Mouse (Mus musculus) embryo, embryonic 11.5 days (tissue): ENCODE measurements around the gene Ablim1.

Source experiments
- DNase-seq: peaks from one replicate; pipeline ENCODE4 v3.0.0-alpha.2; 2012; ENCODE audit warnings: low read depth, low spot score

The Ablim1 gene

DNA sequence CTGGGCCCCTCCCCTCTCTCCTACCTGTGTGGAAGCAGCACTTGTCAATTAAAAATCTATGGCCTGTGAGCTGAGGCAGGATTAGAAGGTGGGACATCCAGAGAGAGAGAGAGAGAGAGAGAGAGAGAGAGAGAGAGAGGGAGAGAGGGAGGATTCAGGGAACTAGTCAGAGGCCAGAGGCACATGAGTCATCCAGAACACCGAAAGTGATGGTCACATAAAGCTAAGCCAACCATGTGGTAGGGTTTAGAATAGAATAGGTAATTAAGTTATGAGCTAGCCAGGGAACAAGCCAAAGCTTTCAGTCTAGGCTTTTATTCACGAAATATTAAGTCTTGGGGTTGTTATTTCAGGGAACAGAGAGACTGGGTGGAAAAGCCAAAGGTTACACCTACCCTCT, 10.1 kb downstream of the Ablim1 start:
- no peak for DNase-seq

DNA sequence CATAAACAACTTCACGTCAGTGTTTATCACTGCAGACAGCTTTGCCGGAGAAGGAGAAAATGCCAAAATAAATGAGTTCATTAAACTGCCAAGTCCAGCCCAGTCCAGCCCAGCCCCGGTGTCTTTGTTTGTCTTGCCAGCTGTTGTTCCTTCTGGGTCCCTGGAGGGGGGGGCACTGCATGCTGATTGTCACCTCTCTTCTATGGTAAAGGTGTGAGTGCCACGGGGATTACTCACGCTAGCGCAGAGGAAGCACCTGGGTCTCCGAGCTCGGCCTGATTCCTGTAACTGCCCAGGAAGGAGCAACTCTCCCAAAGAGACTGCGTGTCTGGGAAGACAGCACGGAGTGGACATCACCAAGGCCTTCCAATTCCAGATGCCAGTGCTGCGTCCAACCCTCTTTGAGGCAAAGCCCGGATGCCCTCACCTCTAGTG, 12.7 kb downstream of the Ablim1 start:
- no peak for DNase-seq

DNA sequence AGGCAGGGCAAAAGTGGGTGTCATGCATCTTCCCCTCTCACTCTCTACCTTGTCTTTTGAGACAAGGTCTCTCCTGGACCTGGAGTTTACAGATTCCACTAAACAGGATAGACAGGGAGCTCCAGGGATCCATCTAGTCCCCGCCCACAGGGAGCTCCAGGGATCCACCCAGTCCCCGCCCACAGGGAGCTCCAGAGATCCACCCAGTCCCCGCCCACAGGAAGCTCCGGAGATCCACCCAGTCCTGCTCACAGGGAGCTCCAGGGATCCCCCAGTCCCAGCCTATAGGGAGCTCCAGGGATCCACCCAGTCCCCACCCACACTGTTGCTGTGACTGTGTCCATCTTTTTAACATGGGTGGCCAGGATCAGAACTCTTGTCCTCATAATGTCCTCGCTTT, 16.7 kb downstream of the Ablim1 start:
- no peak for DNase-seq

DNA sequence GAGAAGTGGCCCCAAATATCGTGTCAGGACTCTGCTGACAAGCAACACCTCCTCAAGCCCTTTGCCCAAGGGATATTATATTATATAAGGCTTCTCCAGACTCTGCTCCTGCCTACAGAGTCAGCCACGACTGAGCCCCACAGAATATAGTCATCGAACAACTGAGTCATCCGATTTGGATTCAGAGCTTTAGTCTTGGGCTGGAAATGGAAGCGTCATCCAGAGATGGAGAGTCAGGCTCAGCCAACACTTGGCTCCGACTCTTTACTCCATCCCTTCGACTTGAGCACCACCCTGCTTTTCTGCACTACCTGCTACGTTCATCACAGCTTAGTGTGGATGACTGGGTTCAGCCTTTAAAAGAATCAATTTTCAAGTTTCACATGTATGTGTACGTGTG, 17.3 kb downstream of the Ablim1 start:
- DNase-seq = no peak

DNA sequence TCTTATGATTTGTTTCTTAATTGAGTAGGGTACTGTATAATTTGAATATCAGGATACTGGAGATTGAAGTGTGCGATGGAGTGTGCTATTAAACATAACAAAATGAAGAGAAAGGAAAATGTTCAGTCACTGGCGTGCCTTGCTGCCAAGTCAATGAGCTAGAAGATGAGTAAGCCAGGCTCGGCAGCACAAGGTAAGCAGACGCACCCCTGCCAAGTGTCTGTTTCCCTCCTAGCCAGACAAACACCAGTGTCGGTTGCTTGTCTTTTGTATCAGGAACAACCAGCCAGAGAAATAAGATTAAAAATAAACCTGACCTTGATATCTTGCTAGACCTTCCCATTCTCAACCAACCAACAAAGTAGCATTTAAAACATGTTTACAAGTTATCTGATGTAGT, 18.2 kb downstream of the Ablim1 start:
- no peak for DNase-seq

DNA sequence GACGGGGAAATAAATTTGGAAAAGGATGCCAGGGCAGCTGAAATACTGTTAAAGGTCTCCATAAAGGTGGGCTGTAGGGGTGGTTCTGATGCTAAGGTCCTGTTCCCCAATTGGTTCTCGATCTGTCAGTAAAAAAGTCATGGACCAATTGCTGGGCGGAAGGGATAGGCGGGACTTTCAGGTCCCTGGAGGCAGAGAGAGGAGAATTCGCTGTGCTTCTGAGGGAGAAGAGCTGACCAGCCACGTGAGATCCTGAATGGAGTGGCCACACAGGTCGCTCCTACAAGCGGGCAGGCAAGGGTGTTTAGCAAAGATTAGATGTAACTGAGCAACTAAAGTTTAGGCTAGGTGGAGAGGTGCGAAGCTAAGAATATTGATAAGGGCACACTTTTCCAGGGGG, 19.2 kb downstream of the Ablim1 start:
- DNase-seq = no peak

DNA sequence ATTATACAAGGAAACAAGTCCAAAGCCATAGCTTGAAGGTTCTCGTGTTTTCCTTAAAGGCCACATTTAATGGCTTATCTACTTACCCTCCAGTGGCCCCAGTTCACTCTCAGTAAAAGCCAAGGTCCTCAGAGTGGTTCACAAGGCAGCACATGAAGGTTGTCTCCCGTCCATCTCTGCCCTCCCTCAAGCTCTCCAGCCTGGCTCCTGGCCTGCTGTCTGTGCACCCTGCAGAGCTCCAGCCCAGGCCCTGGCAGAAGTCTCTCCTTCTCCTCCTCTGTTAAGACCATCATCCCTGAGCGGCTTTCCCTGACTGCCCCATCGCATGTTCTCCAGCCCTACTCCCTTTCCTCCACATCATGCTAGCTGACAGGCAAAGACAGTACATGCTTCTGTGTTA, 20.4 kb downstream of the Ablim1 start:
- no peak for DNase-seq

DNA sequence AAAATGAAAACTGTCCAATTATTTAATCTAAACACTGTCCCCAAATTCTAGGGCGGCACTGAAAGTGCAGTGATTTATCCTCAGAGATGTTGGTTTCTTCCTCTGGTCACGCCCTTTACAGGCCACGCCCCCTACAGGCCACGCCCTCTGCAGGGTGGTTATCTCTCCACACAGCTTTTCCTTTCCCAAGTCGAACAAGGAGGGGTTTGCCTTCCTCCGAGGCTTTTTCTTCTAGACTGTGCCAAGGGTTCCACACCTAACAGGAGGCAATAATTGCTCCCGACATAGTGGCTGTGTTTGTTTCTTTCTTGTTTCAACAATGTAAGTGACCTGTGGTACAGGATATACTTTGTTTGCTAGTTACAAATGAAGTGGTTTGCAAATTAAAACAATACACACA, 21.0 kb downstream of the Ablim1 start:
- DNase-seq = no peak

DNA sequence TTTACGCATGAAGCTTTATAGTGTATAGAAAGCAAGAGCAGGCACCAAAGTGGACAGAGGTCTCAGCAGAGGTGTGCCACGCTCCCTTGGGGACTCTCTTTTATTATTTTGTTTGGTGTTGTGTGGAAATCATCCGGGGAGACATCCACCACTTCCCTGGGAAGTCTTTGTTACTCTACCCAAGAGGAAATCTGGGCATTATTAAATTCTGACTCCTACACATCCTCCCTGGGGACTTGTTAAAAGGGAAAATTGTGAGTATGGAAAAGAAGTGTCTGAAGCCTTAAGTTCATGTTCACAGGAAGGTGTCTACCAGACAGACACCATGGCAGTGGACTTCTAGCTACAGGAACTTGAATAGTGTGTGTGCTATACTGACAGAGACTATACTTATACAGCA, 31.4 kb downstream of the Ablim1 start:
- no peak for DNase-seq

DNA sequence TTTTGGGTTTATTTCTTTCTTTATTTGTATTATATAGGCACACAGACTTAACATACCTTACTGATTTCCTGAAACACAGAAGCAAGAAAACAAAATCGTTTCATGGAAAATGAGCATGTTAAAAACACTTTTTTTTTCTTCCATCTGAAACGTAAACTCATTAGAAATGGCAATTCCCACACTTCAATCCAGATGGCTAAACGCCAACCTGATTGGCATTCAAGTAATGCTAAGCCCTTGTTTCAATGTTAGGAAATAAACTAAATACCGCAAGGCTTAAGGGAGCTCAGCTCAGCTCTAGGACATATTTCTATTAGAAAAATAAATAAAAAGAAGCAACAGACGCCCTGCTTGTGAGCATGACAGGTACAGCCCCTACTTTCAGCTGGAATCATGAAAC, 32.1 kb downstream of the Ablim1 start:
- DNase-seq = no peak

DNA sequence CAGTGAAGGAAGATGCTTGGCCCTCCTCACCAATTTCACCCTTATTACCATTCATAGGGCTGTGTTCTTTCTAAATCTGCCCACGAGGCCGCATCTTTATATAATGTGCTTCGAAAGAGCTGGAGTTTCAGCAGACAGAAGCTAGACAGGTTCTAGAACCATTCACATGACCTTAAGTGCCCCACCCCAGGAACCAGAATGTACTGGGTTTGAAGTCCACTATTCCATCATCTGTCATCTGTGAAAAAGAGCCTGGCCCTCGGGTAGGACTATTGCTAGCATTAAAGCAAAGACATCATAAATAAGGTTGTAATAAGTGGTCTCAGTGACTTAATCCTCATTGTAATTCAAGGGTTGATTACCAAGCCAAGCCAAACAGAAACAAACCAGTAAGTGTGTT, 35.1 kb downstream of the Ablim1 start:
- no peak for DNase-seq

DNA sequence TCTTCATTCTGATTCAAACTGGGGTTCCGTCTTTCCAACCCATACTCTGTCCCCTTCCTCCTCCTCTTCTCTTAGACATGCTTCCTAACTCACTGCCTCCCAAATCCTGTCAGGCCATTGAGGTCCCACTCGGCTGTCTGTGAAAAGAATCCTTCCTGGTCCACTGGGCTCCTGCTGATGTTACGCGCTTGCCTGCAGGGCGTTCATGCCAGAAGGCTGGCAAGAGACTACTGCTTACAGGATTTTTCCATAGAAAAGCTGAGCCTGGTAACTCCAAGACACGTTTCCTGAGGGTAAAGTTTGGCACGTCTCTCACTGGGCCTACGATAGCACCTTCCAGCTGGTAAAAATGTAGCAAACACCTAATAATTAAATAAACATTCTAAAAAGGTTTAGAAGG, 36.5 kb downstream of the Ablim1 start:
- no peak for DNase-seq

DNA sequence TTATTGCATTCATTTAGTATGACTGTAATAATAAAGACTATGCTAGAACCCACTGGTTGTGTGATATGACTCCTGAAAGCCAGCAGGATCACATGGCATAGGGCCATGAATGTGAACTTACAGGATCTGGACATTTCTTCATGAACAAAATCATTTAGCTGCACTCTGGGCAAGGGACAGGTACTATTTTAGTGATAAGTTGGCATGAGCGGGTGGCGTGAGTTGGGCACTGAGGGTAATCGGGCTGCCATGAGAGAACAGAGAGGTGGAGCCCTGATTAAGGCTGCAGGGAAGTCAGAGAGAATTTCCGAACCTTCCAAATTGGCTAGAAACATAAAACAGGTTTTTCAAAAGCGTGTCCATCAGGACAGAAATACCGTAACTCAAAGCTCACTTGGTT, 37.7 kb downstream of the Ablim1 start:
- no peak for DNase-seq

DNA sequence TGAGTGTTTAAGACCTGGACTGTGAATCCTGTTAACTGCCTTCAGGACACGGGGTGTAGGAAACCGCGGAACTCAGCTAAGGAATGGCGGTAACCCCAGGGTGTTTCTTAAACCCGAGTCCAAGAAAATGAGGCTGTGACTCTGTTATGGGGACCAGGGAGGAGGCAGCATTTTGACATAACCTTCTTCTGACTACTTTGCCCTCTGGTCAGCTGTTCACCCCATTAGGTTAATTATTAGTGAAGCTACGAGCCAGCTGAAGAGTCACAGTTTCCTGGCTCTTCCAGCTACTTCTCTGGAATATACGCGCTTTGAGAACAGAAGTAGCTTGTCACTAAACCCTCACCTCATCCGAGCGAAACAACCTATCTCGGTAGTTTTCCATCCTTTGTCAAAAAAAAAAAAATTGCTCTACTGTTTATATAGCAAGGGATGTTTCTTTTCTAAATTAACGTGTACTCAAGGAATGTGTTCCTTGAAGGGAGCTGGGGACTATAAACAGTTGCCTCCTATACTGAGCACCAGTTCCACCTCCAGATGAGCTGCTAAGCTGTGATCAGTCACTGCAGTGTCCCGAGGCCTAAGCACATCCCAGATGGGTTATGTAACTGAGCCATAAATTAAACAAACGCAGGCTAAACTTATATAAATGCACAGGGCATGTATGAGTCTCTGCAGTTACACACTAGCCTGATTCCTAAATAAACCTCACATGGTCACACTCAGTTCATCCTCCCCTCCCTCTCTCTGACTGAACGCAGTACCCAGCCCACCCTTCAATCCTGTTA, 39.4 kb downstream of the Ablim1 start:
- DNase-seq = no peak

DNA sequence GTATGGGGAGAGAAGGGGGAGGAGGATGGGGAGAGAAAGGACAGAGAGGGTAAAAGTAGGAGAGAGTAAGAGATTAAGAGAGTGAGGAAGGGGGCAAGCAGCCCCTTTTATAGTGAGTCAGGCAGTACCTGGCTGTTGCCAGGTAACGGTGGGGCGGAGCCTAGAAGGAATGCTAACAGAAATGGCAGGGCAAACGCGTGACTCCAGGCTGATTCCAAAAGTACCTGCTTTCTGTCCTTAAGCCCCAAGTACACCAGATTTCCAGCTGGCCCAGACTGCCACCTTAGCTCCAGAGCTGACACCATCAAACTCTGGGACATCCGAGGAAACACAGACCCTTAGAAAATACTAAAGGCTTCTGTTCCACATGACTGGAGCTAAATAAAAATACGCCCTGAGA, 40.0 kb downstream of the Ablim1 start:
- no peak for DNase-seq

DNA sequence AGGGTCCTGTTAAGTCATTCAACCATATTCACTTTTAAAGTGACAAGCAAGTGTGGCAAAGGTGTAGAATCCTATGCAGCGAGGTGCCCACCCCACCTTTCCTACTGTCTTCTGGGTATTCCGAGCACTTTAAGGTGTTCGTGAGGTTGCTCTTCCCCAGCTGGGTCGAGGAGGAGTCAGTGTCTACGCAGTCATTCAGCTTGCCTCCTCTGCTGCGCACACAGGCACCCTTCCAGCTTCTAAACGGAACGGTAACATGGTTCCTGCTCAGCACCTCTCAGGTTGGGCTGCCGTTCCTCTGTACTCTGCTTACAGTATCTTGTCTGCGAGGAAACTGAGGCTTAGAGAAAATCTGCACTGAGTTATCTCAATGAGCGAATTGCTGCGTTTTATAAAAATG, 40.4 kb downstream of the Ablim1 start:
- DNase-seq = no peak

DNA sequence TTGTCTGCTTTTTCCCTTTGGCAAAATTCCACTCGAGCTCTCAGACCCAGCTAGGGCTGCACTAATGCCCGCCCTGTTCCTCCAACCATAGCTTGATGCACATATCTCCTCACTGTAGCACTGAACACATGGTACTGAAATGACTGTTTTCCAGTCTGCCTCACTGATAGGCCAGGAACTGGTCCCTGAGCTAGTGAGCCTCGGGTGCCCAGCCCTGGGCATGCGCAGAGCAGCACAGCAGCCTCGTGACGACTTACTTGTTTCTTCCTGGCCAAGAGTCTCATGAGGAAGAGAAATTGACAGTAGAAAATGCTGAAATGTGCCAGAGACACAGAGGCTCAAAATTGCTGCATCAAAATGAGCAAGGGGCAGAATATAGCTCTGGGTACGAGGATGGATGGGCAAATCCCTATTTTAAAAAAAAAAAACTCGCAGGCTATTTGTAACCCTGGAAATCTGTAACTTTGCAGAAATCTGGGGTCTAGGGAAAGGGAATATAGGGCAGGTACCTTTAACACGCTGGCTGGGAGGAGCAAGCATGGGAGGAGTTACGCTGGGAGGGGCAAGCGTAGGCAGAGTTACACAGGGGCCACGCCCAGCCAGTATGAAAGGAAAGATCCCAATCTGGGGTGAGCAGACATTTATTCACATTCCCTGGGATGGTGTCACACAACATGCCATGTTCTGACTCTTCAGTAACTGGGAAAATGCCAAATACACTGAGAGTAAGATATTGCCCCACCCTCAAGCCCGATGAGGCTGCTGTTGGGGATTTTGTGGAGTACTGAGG, 41.7 kb downstream of the Ablim1 start:
- DNase-seq = no peak

DNA sequence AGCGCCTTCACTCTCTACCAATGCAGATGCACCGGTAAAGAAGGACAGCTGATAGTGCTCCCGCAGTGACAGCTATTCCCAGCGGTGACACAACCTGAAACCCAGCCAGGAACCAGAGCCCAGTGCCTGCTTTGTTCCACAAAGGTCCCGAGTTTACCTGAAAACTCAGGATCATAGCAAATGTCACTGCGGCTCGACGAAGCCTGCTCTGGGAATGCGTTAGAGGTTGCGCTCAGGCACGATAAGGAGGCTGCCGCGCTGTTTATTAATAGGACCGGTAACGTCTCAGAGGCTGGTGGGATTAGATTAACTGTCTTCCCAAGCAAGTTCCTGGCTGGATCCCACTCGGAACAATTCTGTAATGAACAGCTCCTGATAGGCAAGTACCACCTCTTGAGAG, 43.0 kb downstream of the Ablim1 start:
- DNase-seq = no peak

DNA sequence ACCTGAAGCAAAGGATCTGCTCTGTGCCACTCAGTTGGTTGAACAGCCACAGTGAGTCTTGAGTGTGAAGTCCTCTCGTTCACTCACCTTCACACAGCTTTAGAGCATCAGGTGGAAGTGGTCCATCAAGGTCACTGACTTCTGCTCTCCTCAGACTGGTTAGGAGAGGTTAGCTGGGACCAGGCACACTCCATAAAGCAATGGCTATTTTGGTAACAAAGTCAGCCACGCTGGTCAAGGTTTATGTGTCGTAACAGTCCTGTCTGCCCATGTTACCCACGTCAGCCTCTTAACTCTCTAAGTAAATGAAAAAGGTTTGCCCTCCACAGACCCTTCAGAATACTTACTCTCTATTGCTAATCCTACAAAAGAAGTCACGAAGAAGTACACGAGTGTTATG, 44.0 kb downstream of the Ablim1 start:
- DNase-seq = no peak

DNA sequence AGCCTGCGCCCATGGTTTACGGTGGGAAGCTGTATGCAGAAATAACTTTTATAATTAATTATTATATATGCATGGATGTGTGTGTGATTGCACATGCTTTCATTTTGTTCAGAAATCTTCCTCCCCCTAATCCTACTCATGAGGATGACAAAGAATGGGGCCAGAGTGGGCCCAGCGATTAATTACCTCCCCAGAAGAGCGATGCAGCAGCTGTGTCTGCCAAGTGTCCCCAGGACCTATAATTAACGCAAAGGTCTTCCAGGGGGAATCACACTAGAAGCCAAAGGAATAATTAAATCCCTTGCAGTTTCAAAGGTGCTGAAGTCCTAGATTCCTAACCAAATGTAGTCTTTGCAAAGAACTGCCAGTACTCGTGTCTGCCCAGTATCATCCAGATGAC, 44.9 kb downstream of the Ablim1 start:
- no peak for DNase-seq

DNA sequence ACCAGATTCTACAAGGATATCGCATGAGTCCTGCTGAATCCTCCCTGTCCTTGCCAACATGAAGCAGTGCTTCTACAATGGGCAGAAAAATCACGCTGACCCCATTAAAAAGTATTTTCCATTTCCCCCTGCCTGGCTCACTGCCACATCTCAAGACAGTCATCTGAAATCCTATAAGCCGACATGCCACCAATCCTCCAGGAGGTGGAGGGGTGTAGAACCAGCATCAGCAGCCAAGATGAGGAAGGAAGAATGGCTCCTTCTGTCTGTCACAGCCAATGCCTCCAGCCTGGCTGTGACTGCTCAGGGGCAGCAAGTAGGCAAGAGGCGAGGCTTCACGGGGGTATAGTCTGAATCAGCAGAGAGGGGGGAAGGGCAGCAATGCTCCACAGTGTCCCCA, 47.2 kb downstream of the Ablim1 start:
- DNase-seq = no peak

DNA sequence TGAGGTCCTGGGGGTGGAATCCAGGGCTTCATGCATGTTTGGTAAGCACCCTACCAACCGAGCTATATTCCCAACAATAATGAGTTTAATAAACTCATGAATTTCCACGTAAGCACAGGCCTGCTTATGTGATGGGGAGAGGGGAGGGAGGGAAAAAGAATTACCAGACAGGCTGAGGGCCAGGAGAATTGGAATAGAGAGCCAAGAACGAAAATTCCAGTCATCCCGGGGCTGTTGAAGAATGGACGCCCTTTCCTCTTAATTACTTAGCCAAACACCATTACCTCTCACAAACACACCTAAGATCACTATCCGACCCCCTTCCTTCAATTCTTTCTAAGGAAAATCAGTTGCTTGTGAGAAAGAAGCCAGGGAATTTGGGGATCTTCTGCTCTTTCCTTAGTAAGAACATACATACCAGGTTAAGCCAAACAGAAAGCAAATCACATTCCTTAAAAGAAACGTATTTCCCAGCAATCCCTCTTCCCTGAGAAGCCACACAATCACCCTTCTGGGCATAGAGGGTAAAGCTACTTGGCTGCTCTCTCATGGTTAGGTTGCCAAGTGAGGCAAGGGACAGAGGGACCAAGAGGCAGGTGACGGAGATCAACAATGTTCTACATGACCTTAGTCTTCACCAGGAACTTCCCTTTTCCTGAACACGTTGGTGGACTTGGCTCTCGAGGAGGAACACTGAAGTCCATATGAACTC, 48.2 kb downstream of the Ablim1 start:
- no peak for DNase-seq
